Mouse (Mus musculus): ENCODE measurements around the gene Trim3. TPM values are rescaled to one million over a fixed set of nuclear protein-coding genes. Genes with fewer than 3 reads are reported as not detected.

Trim3 gene
- polyA plus RNA-seq, 1 experiment from 2014 or later: 3.7 TPM

- Histone ChIP-seq H3K27me3 (no peaks in the 10 kb centered on the region), H3K4me2 (no peak overlapping the region), H3K36me3 (peaks cover 9% of the 10 kb centered on the region; the same call in 1 of the 2 replicates), H3K4me3 (replicated peaks) (no peak overlapping the region), H3K4me1 (replicated peaks) (no peaks in the 10 kb centered on the region), H3K9me3 (replicated peaks) (no peaks in the 10 kb centered on the region), H3K27ac (no peak overlapping the region), H3K9ac (no peak overlapping the region)
- ATAC-seq (ENCODE audit: low read depth): no peak
- DNase-seq: no peak
- WGBS (ENCODE audit: insufficient replicate concordance): 46% methylated on average over 3 of the region's 3 CpGs
Observed at GRCm38 (mm10) chr7:105608467-105608866, 24.9 kb downstream of the Trim3 start.

- Histone ChIP-seq H3K27me3 (no peaks in the 10 kb centered on the region), H3K4me2 (no peak overlapping the region), H3K4me3 (replicated peaks) (no peak overlapping the region), H3K9ac (no peak overlapping the region), H3K36me3 (no peaks in the 10 kb centered on the region), H3K9me3 (replicated peaks) (no peaks in the 10 kb centered on the region), H3K4me1 (replicated peaks) (no peaks in the 10 kb centered on the region), H3K27ac (no peak overlapping the region)
- DNase-seq (peak; percentile 29), ATAC-seq (ENCODE audit: low read depth) (peak; percentile 54)
- 35% methylated on average over 9 of the region's 9 CpGs for WGBS (ENCODE audit: insufficient replicate concordance)
Observed at GRCm38 (mm10) chr7:105602860-105603623, 30.3 kb downstream of the Trim3 start.

- Histone ChIP-seq H3K4me1 (replicated peaks) (no peaks in the 10 kb centered on the region), H3K4me3 (replicated peaks) (no peak overlapping the region), H3K9me3 (replicated peaks) (no peaks in the 10 kb centered on the region), H3K27me3 (no peaks in the 10 kb centered on the region), H3K36me3 (peaks cover 9% of the 10 kb centered on the region; the same call in 1 of the 2 replicates), H3K27ac (no peak overlapping the region), H3K4me2 (no peak overlapping the region), H3K9ac (no peak overlapping the region)
- no peak for DNase-seq
- WGBS (ENCODE audit: insufficient replicate concordance): 39% methylated on average over 7 of the region's 7 CpGs
- ATAC-seq (ENCODE audit: low read depth): no peak
Observed at GRCm38 (mm10) chr7:105590097-105590496, 43.3 kb downstream of the Trim3 start.

GRCm38 (mm10) chr7:105588325-105588912 lies 45.0 kb downstream of the Trim3 start:
- ATAC-seq (ENCODE audit: low read depth): no peak
- no peak for DNase-seq
- 41% methylated on average over 9 of the region's 9 CpGs for WGBS (ENCODE audit: insufficient replicate concordance)

GRCm38 (mm10) chr7:105581959-105582358 lies 51.4 kb downstream of the Trim3 start:
- 73% methylated on average over 2 of the region's 2 CpGs for WGBS (ENCODE audit: insufficient replicate concordance)
- H3K4me2 ChIP-seq: peak overlapping the region; percentile 80
- 0 out of 2 replicates have a peak overlapping the region, but pooled peaks have one; percentile 64 for H3K4me3 ChIP-seq (replicated peaks)

More at GRCm38 (mm10) chr7:105588325-105588912, 45.0 kb downstream of the Trim3 start:
- Histone ChIP-seq H3K27ac (no peak overlapping the region), H3K4me2 (no peak overlapping the region), H3K4me1 (replicated peaks) (no peaks in the 10 kb centered on the region), H3K9ac (no peak overlapping the region), H3K4me3 (replicated peaks) (no peak overlapping the region), H3K27me3 (no peaks in the 10 kb centered on the region), H3K36me3 (peaks cover 9% of the 10 kb centered on the region; the same call in 1 of the 2 replicates), H3K9me3 (replicated peaks) (no peaks in the 10 kb centered on the region)

GRCm38 (mm10) chr7:105581094-105581703 lies 52.2 kb downstream of the Trim3 start, which contains the start of gene Apbb1:
Gene Apbb1, minus strand, starts transcription at chr7:105581653.
- Histone ChIP-seq H3K4me1 (replicated peaks) (peaks cover 14% of the 10 kb centered on the region), H3K36me3 (no peaks in the 10 kb centered on the region), H3K4me2 (peak within 1 kb of the TSS; percentile 80), H3K27me3 (peaks cover 33% of the 10 kb centered on the region), H3K9me3 (replicated peaks) (no peaks in the 10 kb centered on the region), H3K27ac (no peak within 1 kb of the TSS), H3K9ac (peak within 1 kb of the TSS; percentile 68), H3K4me3 (replicated peaks) (peak within 1 kb of the TSS; percentile 64)
- peak; percentile 90 for ATAC-seq (ENCODE audit: low read depth)
- WGBS (ENCODE audit: insufficient replicate concordance): under 1% methylated on average over 54 of the region's 54 CpGs
- peak; percentile 40 for DNase-seq

More at GRCm38 (mm10) chr7:105581959-105582358, 51.4 kb downstream of the Trim3 start:
- peaks cover 33% of the 10 kb centered on the region for H3K27me3 ChIP-seq
- ATAC-seq (ENCODE audit: low read depth) (no peak), DNase-seq (no peak)
- H3K9ac ChIP-seq: no peak overlapping the region
- no peaks in the 10 kb centered on the region for H3K9me3 ChIP-seq (replicated peaks)
- no peak overlapping the region for H3K27ac ChIP-seq
- peaks cover 14% of the 10 kb centered on the region for H3K4me1 ChIP-seq (replicated peaks)
- H3K36me3 ChIP-seq: no peaks in the 10 kb centered on the region

GRCm38 (mm10) chr7:105580627-105581089 lies 52.7 kb downstream of the Trim3 start:
- Histone ChIP-seq H3K27me3 (peaks cover 33% of the 10 kb centered on the region), H3K4me3 (replicated peaks) (peak overlapping the region; percentile 64), H3K9ac (peak overlapping the region; percentile 68), H3K4me1 (replicated peaks) (peaks cover 14% of the 10 kb centered on the region), H3K9me3 (replicated peaks) (no peaks in the 10 kb centered on the region), H3K27ac (no peak overlapping the region), H3K4me2 (peak overlapping the region; percentile 80), H3K36me3 (no peaks in the 10 kb centered on the region)
- 4% methylated on average over 18 of the region's 22 CpGs for WGBS (ENCODE audit: insufficient replicate concordance)
- no peak; the same call in 1 of the 2 replicates for ATAC-seq (ENCODE audit: low read depth)
- DNase-seq: no peak

GRCm38 (mm10) chr7:105578481-105578880 lies 54.9 kb downstream of the Trim3 start:
- Histone ChIP-seq H3K27ac (no peak overlapping the region), H3K4me3 (replicated peaks) (no peak overlapping the region), H3K9ac (no peak overlapping the region), H3K4me2 (no peak overlapping the region), H3K4me1 (replicated peaks) (peaks cover 14% of the 10 kb centered on the region), H3K9me3 (replicated peaks) (no peaks in the 10 kb centered on the region), H3K36me3 (no peaks in the 10 kb centered on the region), H3K27me3 (peaks cover 33% of the 10 kb centered on the region)
- ATAC-seq (ENCODE audit: low read depth) (no peak), DNase-seq (no peak)
- whole genome bisulfite sequencing (ENCODE audit: insufficient replicate concordance): 52% methylated on average over 2 of the region's 2 CpGs

- Histone ChIP-seq H3K4me3 (replicated peaks) (no peak overlapping the region), H3K4me1 (replicated peaks) (peaks cover 14% of the 10 kb centered on the region), H3K27me3 (peaks cover 28% of the 10 kb centered on the region), H3K4me2 (no peak overlapping the region), H3K9me3 (replicated peaks) (no peaks in the 10 kb centered on the region), H3K27ac (no peak overlapping the region), H3K36me3 (no peaks in the 10 kb centered on the region), H3K9ac (no peak overlapping the region)
- 63% methylated on average over 6 of the region's 6 CpGs for WGBS (ENCODE audit: insufficient replicate concordance)
- DNase-seq: no peak
- no peak for ATAC-seq (ENCODE audit: low read depth)
Observed at GRCm38 (mm10) chr7:105577377-105577871, 55.9 kb downstream of the Trim3 start.

- Histone ChIP-seq H3K4me3 (replicated peaks) (no peak overlapping the region), H3K9me3 (replicated peaks) (no peaks in the 10 kb centered on the region), H3K27me3 (peaks cover 17% of the 10 kb centered on the region), H3K4me2 (no peak overlapping the region), H3K27ac (no peak overlapping the region), H3K9ac (no peak overlapping the region), H3K36me3 (no peaks in the 10 kb centered on the region), H3K4me1 (replicated peaks) (peaks cover 8% of the 10 kb centered on the region)
- DNase-seq: no peak
- no peak for ATAC-seq (ENCODE audit: low read depth)
- WGBS (ENCODE audit: insufficient replicate concordance): 40% methylated on average over 3 of the region's 3 CpGs
Observed at GRCm38 (mm10) chr7:105576166-105576748, 57.1 kb downstream of the Trim3 start.

GRCm38 (mm10) chr7:105574537-105574936 lies 58.8 kb downstream of the Trim3 start:
- H3K9me3 ChIP-seq (replicated peaks): no peaks in the 10 kb centered on the region
- DNase-seq (no peak), ATAC-seq (ENCODE audit: low read depth) (no peak)
- no peak overlapping the region for H3K27ac ChIP-seq
- no peak overlapping the region for H3K9ac ChIP-seq
- no peak overlapping the region for H3K4me3 ChIP-seq (replicated peaks)
- H3K4me2 ChIP-seq: no peak overlapping the region
- H3K36me3 ChIP-seq: no peaks in the 10 kb centered on the region
- WGBS (ENCODE audit: insufficient replicate concordance): 52% methylated on average over 4 of the region's 4 CpGs
- H3K4me1 ChIP-seq (replicated peaks): no peaks in the 10 kb centered on the region
- no peaks in the 10 kb centered on the region; the same call in 1 of the 2 replicates for H3K27me3 ChIP-seq
